Mouse (Mus musculus) stomach, postnatal 0 days (tissue): Measurements from ENCODE around the gene Fthl17d.

ENCODE experiments used
- CTCF ChIP-seq: IDR thresholded peaks from 2 replicates; pipeline ENCODE4 v1.5.1; 2016; ENCODE audit warnings: antibody characterized with exemption, low read depth, mild to moderate bottlenecking, moderate library complexity
- EP300 ChIP-seq: optimal IDR thresholded peaks from 2 replicates; pipeline ENCODE3; 2016; ENCODE audit warnings: antibody characterized with exemption

DNA sequence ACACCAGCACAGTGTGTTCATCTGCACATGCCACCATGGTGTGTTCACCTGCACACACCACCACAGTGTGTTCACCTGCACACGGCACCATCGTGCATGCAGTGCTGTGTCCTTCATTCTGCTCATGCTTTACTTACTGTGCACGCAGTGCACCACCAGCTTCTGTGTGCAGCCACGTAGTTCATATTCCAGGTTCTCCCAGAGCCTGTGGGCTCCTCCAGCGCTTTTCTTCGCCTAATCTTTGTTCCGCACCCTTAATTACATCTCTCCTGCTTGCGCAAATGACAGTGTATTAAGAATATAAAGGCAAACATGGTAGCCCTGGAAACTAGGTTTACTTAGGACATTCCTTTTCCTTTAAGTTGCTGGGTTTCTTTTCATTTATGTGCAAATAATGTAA lies 42.5 kb downstream of the Fthl17d start:
- TF ChIP-seq CTCF = no peak
- no peak for TF ChIP-seq EP300
